20 mouse cellular contexts compared by ENCODE assay signal in the genomic region with DNA sequence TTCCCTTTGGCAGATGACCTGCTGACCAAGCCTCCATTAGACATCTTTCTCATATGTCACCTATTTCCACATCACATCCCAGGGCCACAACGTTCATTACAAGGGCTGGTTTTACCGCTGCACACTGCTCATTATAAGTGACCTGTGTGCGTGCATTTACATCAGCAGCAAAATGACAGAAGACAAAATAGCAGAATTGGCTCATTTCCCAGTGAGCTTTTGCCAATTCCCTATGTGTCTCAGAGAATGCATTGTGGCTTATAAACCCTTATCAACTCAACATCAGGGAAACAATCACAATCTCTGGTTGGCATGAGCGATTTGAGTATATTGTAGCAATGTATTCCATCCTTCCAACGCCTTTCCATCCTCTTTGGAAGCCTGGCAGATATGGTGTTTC.
DNase-seq lines count a peak whose midpoint lies in the region; ATAC-seq lines count a peak whose summit lies in the region.
"Had no signal": no experiment of that assay in that cellular context is flagged by ENCODE, and none has a peak within 500 bp of the region (broad histone marks: within the 10 kb centered on the region; RNA-seq: fewer than 3 reads in every experiment).

No protein-coding gene starts in this region.

- no peaks in the 10 kb centered on the region for H3K36me3 ChIP-seq in forebrain, embryonic 15.5 days
- no peaks in the 10 kb centered on the region for H3K36me3 ChIP-seq in forebrain, embryonic 16.5 days (ENCODE audit: control insufficient read depth, insufficient read depth)
- H3K36me3 ChIP-seq in lung, embryonic 16.5 days (ENCODE audit: control insufficient read depth, insufficient read depth, low read length), result no peaks in the 10 kb centered on the region
- H3K36me3 ChIP-seq: embryonic facial prominence, embryonic 12.5 days; G1E; heart, embryonic 13.5 days had no signal

- 21% methylated on average over 5 of the region's 5 CpGs for WGBS in forebrain, embryonic 15.5 days
- 24% methylated on average over 5 of the region's 5 CpGs for WGBS in forebrain, embryonic 16.5 days
- WGBS in lung, embryonic 16.5 days, result 48% methylated on average over 5 of the region's 5 CpGs

- no peak overlapping the region for H3K4me3 ChIP-seq in forebrain, embryonic 15.5 days
- no peak overlapping the region for H3K4me3 ChIP-seq in forebrain, embryonic 16.5 days (replicated peaks; ENCODE audit: low read length)
- H3K4me3 ChIP-seq in lung, embryonic 16.5 days (ENCODE audit: low read length), result no peak overlapping the region
- H3K4me3 ChIP-seq: embryonic facial prominence, embryonic 12.5 days; heart, embryonic 13.5 days had no signal

- no peak overlapping the region for H3K27ac ChIP-seq in forebrain, embryonic 15.5 days (replicated peaks)
- no peak overlapping the region for H3K27ac ChIP-seq in forebrain, embryonic 16.5 days (ENCODE audit: low read length)
- H3K27ac ChIP-seq in lung, embryonic 16.5 days (ENCODE audit: low read length), result peak overlapping the region; percentile 73
- H3K27ac ChIP-seq: embryonic facial prominence, embryonic 12.5 days; heart, embryonic 13.5 days had no signal

- H3K27me3 ChIP-seq in forebrain, embryonic 15.5 days, result no peaks in the 10 kb centered on the region
- H3K27me3 ChIP-seq in forebrain, embryonic 16.5 days (replicated peaks; ENCODE audit: control insufficient read depth, insufficient read depth, low read length), result no peaks in the 10 kb centered on the region
- H3K27me3 ChIP-seq in lung, embryonic 16.5 days (ENCODE audit: control insufficient read depth, insufficient read depth, low read depth, low read length), result no peaks in the 10 kb centered on the region
- H3K27me3 ChIP-seq: embryonic facial prominence, embryonic 12.5 days; heart, embryonic 13.5 days had no signal

- H3K9ac ChIP-seq in forebrain, embryonic 15.5 days (replicated peaks), result no peak overlapping the region
- no peak overlapping the region for H3K9ac ChIP-seq in forebrain, embryonic 16.5 days (replicated peaks; ENCODE audit: low read depth, low read length)
- H3K9ac ChIP-seq in lung, embryonic 16.5 days (ENCODE audit: low read length), result no peak overlapping the region
- H3K9ac ChIP-seq: embryonic facial prominence, embryonic 12.5 days; heart, embryonic 13.5 days had no signal

- no peaks in the 10 kb centered on the region for H3K9me3 ChIP-seq in forebrain, embryonic 15.5 days
- H3K9me3 ChIP-seq in forebrain, embryonic 16.5 days (ENCODE audit: control insufficient read depth, low read length), result no peaks in the 10 kb centered on the region
- H3K9me3 ChIP-seq in lung, embryonic 16.5 days (ENCODE audit: control insufficient read depth, low read length), result no peaks in the 10 kb centered on the region
- H3K9me3 ChIP-seq: embryonic facial prominence, embryonic 12.5 days; heart, embryonic 13.5 days had no signal

- 0 out of 2 replicates have a peak, but pooled peaks have one; percentile 23 for ATAC-seq in forebrain, embryonic 15.5 days (replicated peaks)
- ATAC-seq in forebrain, embryonic 16.5 days, result no peak
- ATAC-seq in lung, embryonic 16.5 days (ENCODE audit: low read depth), result no peak
- ATAC-seq: CD4-positive, CD25-positive, alpha-beta regulatory T cell, adult 4 months; hindbrain, embryonic 16.5 days had no signal

- peak; percentile 10 to 15 for DNase-seq in cerebellum, postnatal 10 days
- no peak for DNase-seq in cerebellum, adult 11 months
- no peak for DNase-seq in lung, postnatal 10 days
- DNase-seq in urinary bladder, postnatal 14 days (ENCODE audit: low spot score), result no peak
- DNase-seq: adrenal gland, postnatal 10 days; B cell, adult 2 months; cerebellum, adult 2 months; cerebellum, postnatal 14 days; embryo, embryonic 11 days; gastrocnemius, postnatal 36 days; heart, postnatal 36 days; kidney, adult 11 months had no signal

- H3K4me1 ChIP-seq in forebrain, embryonic 15.5 days, result peaks cover 9% of the 10 kb centered on the region; the same call in 1 of the 2 replicates
- H3K4me1 ChIP-seq in forebrain, embryonic 16.5 days (replicated peaks; ENCODE audit: control insufficient read depth, insufficient read depth, low read length), result peaks cover 5% of the 10 kb centered on the region
- peaks cover 8% of the 10 kb centered on the region for H3K4me1 ChIP-seq in lung, embryonic 16.5 days (replicated peaks; ENCODE audit: control insufficient read depth, insufficient read depth, low read length)
- H3K4me1 ChIP-seq: embryonic facial prominence, embryonic 12.5 days had no signal

- no peak overlapping the region for H3K4me2 ChIP-seq in forebrain, embryonic 15.5 days (replicated peaks)
- H3K4me2 ChIP-seq in forebrain, embryonic 16.5 days (ENCODE audit: low read length), result no peak overlapping the region
- no peak overlapping the region for H3K4me2 ChIP-seq in lung, embryonic 16.5 days (ENCODE audit: low read depth, low read length)
- H3K4me2 ChIP-seq: embryonic facial prominence, embryonic 12.5 days; heart, embryonic 13.5 days had no signal

Comparison
In these comparisons a context has a peak if more than half of its experiments do, and no peak if none do; other contexts are left out.
1. DNase-seq: peak in cerebellum, postnatal 10 days (2 of 2); none in cerebellum, adult 11 months (single experiment), lung, postnatal 10 days (single experiment) and urinary bladder, postnatal 14 days (single experiment).